Mouse (Mus musculus): ENCODE results near the gene Eef1akmt3. TPM values are rescaled to one million over a fixed set of nuclear protein-coding genes. Genes with fewer than 3 reads are reported as not detected.

Eef1akmt3 gene
- total RNA-seq, 1 experiment from 2014 or later: not detected

DNA sequence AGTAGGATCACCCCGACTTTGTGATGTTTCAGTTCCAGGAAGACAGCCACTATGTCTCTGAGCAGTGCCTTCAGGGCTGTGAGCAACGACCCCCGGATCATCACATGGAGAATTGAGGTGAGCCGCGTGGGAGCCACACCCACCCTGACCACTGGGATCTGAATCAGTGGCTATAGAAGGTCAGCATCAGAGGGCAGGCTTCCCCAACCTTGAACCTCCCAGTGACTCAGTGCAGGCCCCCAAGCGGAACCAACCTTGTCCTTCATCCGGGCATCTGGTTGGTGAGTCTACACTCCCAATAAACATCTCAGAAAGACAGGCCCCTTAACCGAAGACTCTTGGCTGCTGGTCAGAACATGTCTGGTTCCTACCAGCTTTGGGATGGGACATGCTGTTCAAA, 38.0 kb downstream of the Eef1akmt3 start:
- ATAC-seq (replicated peaks; ENCODE audit: low read depth, poor library complexity, severe bottlenecking): no peak

DNA sequence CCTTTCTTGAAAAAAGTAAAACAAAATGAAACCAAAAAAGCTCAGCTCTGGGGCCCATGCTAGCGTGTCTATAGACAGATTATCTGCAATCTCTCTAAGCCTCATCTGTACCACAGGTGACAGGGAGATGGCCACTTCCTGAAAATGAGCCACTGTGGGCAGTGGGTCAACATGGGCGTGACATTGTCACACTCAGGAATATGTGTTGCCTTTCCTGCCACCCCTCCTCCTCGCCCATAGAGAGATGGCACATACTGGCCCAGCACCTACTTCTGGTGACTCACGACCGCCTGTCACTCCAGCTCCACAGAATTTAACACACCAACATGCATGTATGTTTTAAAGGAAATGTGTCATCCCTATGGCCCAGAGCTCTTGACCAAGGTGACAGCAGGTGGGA, 38.5 kb downstream of the Eef1akmt3 start:
- peak; percentile 28; the same call in 1 of the 2 replicates for ATAC-seq (replicated peaks; ENCODE audit: low read depth, poor library complexity, severe bottlenecking)

DNA sequence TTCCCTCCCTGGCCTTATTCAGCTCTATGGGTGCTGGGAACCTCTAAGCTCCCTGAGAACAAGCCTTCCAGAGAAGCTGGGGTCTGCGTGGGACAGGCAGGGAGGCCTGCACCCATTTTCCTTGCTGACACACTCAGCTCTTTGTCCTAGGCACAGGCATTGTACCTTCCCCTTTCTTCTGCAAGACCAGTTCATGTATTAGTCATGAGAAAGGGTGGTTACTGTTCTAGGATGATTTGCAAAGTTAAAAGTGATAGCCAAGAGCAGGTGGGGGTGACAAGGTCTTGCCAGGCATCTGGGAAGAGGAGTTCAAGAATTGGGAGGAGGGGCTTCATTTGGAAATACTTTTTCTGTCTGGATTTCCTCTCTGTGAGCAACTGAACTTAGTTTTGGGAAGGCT, 39.3 kb downstream of the Eef1akmt3 start:
- peak; percentile 7; the same call in 1 of the 2 replicates for ATAC-seq (replicated peaks; ENCODE audit: low read depth, poor library complexity, severe bottlenecking)

DNA sequence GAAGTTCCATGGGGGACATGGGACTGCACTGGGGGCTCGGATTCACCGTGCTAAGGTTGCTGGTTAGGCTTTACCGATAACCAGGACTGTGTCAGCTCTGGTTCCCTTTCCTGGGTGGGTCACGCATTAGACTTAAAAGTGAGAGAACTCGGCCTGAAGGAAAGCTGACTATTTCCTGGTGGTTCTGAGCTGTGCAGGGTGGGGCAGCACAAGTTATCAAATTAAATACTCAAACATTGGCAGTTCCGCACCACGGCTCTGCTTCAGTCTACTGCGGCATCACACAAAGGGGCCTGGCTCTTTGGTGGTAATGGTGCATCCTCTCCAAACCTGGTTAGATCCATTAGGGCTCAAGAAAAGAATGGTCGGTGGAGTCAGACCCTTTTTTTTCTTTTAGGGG, 40.0 kb downstream of the Eef1akmt3 start:
- ATAC-seq (replicated peaks; ENCODE audit: low read depth, poor library complexity, severe bottlenecking): no peak

DNA sequence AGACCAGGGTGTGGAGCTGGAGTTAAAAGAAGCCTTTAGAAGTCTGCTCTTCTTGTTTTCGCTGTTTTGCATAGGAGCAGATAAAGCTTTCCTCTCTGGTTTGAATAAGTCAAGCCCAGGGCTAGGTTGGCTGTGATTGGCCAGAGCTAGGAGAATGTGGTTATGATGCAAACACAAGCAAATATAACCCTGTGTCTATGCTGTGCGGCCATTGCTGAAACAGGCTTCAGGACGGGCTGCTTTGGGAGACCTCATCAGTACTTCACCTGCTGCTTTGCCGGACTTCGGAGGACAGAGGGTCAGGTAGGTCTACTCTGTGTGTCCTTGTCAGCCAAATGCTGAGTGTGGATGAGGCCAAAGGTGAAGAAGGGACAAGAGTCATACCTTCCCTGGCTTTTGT, 40.8 kb downstream of the Eef1akmt3 start, which contains the start of gene Avil:
Avil (plus strand) TSS at position 181 of the 400 bp plus-strand sequence.
- no peak for ATAC-seq (replicated peaks; ENCODE audit: low read depth, poor library complexity, severe bottlenecking)

DNA sequence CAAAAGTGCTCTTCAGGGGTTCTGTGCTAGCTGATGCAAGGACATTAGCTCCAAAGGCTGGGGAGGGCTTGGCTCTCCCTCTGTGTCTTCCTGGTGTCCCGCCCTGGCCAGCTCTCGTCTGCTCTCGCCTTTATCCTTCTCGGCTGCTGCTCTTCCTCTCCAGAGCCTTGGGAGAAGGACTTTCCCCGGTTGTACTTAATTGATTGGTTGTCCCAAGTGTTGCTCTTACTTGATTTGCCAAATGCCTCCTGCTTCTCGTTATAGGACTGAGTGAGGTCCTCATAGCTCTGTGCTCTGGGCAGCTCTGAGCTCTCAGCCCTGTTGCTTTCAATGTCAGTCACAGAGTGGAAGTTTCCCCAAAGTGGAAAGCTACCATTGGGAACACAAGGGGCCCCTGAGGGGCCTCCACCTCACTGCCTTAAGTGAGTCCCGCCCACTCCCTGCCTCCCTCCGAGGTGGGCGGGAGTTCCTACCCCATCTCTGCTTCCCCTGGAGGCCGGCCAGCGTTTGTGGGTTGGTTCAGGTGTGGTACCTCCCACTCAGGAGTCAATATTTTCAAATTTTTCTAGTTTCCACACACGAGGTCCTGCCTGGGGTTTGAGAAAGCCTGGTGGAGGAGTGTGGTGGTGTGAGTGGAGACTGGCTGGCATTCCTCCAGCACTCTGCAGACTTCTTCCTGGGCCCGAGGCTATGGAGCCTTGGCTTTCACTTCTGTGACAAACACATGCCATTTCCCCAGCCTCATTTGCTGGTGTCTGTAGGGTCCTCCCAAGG, 43.8 kb downstream of the Eef1akmt3 start:
- ATAC-seq (replicated peaks; ENCODE audit: low read depth, poor library complexity, severe bottlenecking): no peak

DNA sequence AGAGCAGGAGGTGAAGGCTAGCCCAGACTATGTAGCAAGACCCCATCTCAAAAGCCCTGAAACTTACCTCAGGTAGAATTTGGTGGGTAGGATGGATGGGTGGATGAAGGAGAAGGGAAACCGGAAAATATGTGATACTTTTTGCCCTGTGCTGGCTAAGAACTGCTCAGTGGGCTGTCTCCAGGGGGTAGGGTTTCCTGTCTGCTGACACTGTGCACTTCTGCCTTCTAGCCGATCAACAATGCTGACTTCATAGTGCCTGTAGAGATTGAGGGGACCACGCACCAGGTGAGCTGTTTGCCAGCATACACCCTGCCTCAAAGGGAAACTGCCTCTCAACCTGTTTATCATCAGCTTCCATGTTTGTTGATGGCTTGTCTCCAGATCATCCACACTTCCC, 47.7 kb downstream of the Eef1akmt3 start:
- ATAC-seq (replicated peaks; ENCODE audit: low read depth, poor library complexity, severe bottlenecking): no peak

DNA sequence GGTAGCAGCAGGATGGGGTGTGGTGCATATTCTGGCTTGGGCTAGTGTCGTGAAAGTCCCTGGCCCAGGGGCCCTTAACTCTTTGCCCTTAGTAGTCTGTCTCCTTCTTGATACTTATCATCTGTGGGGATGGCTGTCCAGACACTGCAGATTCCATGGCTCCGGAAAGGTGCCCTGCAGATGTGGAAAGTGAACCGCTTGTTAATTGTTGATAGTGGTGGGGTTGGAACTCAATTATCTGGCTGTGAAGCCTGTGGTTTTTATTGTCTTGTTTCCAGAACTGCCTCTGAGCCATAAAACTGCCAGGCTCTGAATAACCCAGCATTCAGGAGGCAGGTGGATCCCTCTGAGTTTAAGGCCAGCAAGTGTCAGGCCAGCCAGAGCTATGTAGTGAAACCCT, 49.6 kb downstream of the Eef1akmt3 start:
- no peak for ATAC-seq (replicated peaks; ENCODE audit: low read depth, poor library complexity, severe bottlenecking)

DNA sequence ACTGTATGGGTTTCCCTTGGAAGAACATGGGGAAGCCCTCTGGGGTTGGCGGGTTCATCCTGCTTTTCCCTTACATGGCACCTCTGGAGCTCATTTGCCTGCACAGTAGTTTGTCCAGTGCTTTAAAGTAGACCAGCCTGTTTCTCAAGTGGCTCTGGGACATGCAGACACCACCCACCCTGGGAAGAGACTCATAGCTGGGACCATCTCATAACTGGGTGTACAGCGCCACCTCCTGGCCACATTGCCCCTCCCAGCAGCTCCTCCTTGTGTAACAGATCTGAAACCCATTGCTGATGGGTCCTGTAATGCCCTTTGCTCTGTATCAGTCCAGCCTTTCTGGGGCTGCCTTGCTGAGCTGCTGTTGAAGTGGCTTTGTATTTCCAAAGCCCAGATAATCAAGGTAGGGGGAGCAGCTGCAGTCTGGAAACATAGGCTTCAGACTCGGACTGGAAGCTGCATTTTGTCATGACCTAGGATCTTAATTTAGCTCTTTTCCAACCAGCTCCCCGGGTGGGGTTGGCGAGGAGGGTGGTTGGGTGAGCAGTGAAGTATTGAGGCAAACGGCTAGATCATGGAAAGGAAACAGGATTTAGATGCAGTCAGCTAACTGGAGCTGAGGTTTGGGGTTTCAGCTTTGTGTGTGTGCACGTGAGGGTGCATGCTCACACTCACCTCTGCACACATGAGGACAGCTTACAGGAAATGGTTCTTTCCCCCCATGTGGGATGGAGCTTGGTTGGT, 50.8 kb downstream of the Eef1akmt3 start:
- peak; percentile 71 for ATAC-seq (replicated peaks; ENCODE audit: low read depth, poor library complexity, severe bottlenecking)

DNA sequence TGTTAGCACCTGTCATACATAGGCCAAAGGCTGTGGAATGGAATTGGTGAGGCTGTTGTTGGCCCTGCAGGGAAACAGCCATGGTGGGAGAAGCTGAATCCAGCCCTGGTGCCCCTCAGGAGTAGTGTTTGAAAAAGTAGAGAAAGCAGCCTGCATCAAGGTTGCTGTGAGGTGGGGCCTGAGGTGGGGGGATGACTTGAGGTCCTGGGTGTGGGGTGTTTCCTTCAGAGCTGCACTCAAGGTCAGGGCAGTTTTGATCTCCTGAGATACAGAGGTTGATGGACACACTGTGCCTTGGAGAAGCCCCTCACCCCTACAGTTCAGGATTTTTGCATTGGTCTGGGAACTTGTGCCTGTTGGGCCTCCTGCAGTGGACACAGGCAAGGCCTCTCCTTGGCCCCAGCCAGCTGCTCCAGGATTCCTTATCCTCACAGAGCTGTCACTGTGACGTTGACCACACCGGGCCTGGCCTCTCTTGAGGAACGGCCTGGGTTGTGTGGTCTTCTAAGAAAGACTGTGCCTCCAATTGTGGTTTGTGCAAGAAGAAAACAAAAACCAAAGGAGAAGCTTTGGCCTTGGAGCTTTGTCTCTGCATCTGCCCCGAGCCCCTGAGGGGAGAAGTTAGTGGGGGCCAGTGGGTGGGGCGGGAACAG, 52.7 kb downstream of the Eef1akmt3 start:
- peak; percentile 29 for ATAC-seq (replicated peaks; ENCODE audit: low read depth, poor library complexity, severe bottlenecking)

DNA sequence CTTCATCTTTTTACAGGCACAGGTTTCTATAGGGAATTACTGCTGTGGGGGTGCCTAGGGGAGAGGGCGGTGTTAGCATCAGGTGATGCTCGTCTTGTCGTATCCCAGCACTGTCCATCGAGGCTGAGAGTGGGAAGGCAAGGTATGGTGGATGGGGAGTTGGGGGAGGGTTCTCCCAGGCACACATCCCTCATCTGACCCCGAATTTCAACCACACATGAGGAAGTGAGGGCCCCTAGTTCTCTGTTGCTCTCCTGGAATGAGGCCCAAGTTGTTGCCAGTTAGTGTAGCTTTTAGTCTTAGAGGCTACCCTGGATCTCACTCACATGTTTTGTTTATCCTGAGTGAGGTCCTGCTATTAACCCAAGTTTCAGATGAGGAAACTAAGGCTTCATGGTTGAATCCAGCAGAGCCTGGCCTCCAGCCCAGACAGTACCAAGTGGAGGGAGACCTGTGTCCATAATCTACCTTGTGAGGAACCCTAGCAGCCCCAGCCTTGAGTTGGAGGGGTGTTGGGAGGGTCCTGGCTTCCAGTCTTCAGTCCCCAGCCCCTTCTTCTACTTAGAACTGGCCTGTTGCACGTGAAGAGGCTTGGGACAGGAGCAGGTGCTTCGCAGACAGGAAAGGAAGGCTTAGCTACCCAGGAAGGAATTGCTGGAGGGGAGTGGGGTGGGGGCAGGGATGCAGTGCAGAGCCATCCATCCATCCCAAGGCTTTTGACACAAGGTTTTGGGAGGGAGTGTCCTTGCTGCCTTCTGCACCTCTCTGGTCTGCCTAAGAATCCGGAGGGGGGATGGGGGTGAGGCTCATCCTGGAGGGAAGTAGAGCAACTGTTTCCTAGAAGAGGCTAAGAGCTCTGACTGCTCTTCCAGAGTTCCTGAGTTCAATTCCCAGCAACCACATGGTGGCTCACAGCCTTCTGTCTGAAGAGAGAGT, 53.9 kb downstream of the Eef1akmt3 start:
- peak; percentile 15 for ATAC-seq (replicated peaks; ENCODE audit: low read depth, poor library complexity, severe bottlenecking)

DNA sequence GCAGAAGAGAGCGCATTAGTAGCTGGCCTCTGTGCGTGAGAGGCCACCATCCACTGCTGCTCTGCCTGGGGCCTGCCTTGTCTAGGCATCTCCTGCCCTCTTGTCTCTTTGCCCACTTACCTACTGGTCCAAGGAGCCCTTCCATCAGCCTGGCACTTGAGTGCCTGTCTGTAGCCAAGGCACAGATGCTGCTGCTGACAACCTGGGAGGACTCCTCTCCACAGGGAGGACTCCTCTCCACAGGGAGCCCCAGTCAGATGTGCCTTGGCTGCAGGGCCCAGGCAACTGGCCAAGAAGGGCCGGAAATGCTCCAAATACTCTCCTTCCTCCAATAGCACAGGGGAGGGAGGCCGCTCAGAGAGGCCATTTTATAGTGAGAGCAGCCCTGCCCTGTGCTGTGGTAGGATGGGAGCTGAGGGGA, 54.8 kb downstream of the Eef1akmt3 start:
- ATAC-seq (replicated peaks; ENCODE audit: low read depth, poor library complexity, severe bottlenecking): peak; percentile 43

DNA sequence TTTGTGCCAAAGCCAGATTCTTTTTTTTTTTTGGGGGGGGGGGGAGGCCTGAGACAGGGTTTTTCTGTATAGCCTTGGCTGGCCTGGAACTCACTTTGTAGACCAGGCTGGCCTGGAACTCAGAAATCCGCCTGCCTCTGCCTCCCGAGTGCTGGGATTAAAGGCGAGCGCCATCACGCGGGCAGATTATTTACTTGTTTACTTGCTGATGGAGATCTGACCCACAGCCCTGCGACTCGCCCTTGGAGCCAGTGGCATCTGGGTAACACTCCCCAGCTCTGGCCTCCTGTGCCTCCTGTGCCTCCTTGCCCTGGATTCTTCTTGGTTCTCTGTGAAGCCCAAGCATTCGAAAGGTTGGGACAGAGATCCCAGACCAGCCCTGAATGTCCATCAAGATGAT, 55.7 kb downstream of the Eef1akmt3 start:
- no peak for ATAC-seq (replicated peaks; ENCODE audit: low read depth, poor library complexity, severe bottlenecking)

DNA sequence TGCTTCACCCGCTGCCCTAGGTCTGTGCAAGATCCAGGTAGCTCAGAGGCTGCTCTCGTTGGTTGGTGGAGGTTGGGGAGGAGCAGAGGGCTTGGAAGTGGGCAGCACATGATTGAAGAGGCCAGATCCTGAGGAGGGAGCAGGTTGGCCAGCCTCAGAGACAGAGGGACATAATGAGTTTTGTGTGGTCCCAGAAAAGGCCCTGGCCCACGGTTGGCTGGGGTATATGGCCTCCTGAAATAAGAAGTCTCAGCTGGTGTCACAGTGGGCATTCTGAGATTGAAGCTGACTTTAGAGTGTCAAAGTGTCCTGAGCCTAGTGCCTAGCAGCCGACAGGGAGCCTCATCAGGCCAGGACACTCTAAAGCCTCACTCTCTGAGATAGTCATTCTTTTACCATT, 56.2 kb downstream of the Eef1akmt3 start:
- ATAC-seq (replicated peaks; ENCODE audit: low read depth, poor library complexity, severe bottlenecking): no peak

DNA sequence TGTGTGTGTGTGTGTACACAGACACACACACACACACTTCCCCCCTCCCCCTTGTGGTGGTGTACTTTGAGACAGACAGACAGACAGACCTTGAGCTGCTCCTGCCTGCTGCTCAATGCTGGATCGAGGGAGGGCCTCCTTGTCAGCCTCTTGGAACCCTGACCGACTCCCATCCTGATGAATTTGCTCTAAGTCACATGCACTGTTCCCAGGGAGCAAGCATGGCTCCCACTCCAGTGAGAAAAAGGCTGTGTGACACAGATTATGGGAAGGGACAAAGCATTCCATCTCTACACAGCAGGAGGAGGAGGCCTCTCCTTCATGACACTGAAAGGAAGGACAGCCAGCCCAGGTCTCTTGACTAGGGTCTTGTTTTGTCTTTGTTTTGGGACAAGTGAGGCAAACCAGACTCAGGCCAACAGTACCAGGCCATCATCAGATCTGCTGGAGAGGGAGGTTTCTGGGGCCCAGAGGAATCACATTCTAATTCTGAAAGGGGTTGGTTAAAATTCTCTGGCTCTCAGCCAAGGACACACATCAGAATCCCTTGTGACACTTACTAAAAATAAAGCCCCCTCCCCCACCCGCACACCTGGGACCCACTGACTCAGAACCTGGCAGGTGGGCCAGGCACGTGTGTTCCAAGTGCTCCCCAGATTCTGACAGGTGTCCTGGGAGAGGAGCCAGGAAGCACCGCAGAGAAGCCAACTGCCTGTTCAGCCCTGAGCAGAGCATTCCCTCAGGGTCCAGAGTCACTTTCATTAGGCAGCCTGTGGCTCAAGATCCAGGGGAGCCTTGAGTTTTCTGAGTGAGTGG, 56.9 kb downstream of the Eef1akmt3 start:
- ATAC-seq (replicated peaks; ENCODE audit: low read depth, poor library complexity, severe bottlenecking): no peak

DNA sequence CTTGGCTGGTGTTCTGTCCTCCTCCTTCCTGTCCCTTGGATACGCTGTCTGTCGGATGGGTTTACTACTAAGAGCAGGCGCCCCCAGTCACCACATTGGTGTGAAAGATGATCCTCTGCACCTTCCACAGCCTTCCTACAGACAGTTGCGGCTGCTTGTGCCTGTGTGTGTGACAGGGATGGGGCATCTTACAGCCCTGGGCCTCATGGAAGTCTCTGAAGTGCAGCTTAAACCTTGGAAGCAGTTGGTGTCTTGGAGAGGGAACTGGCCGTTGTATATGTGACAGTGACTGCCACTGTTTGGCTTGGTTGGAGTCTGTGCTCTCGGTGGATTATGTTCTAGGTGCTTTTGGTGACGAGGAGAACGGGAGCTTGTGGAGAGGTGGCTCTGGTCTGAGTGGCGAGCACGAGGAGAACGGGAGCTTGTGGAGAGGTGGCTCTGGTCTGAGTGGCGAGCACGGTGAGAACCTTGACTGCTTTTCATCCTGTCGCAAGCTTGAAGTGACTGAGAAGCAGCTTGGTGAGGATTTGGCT, 58.1 kb downstream of the Eef1akmt3 start:
- ATAC-seq (replicated peaks; ENCODE audit: low read depth, poor library complexity, severe bottlenecking): no peak

DNA sequence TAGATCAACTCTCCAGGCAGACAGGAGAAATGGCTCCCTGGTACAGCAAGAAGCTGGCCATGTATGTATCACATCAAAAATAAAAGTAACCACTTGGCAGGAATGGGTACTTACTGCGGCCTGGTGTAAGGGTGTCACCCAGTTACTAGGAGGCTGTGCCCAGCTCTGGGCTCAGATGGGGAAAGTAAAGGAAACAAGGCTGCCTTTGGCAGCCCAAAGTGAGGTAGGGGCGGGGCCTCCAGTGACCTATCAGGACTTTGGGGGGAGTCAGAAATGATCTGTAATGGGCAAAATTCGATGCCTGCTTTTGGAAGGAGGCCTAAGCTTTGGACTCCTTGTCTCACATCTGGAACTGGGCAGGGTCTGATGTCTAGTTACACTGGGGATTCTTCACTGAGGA, 59.6 kb downstream of the Eef1akmt3 start:
- ATAC-seq (replicated peaks; ENCODE audit: low read depth, poor library complexity, severe bottlenecking): no peak

All from common myeloid progenitor, adult 5-6 weeks (primary cell).